In the genomic region with DNA sequence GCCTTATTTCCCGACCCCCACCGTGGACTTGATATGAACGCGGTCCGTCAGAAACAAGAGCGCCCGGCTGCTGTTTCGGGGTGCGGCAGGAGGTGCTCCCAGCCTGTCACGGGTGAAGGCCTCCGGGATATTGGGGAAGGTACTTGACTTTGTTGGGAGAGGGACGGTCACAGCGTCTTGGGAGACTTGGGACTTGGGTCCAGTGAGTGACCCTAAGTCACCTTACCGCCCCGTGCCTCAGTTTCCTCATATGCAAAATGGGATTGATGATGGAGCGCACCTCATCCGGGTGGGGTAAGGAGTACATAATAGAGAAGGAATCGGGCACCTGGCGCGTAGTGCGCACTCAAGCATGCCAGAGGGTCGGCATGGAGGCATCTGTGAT, we compare ENCODE assay signal across 9 mouse cellular contexts. TPM values are rescaled to one million over a fixed set of nuclear protein-coding genes. Genes with fewer than 3 reads are reported as not detected.
A peak's percentile ranks its signal among the peaks of the same experiment; 100 is the strongest.
DNase-seq lines count a peak whose midpoint lies in the region; ATAC-seq and TF ChIP-seq lines count a peak whose summit lies in the region.
"Had no signal": no experiment of that assay in that cellular context is flagged by ENCODE, and none has a peak within 500 bp of the region (broad histone marks: within the 10 kb centered on the region; RNA-seq: fewer than 3 reads in every experiment).

No protein-coding gene starts in this region.

- H3K27ac ChIP-seq in forebrain, postnatal 0 days (ENCODE audit: low read depth, low read length) = no peak overlapping the region
- H3K27ac ChIP-seq in liver, embryonic 13.5 days = no peak overlapping the region

- H3K4me2 ChIP-seq in forebrain, postnatal 0 days (ENCODE audit: low read depth) = peak overlapping the region; percentile 65
- H3K4me2 ChIP-seq in liver, embryonic 13.5 days = peak overlapping the region; percentile 38

- DNase-seq in heart, adult 11 months = peak; percentile 91
- no peak for DNase-seq in heart, postnatal 10 days
- DNase-seq in forebrain, postnatal 0 days = no peak
- DNase-seq in liver, embryonic 13.5 days = no peak
- DNase-seq in natural killer cell, adult 2 months (ENCODE audit: low spot score in 2 of 2) = no peak

- peak overlapping the region; percentile 22; the same call in 1 of the 2 replicates for H3K9ac ChIP-seq in forebrain, postnatal 0 days
- H3K9ac ChIP-seq in liver, embryonic 13.5 days = no peak overlapping the region

- no peak for ATAC-seq in forebrain, postnatal 0 days
- ATAC-seq in liver, embryonic 13.5 days (ENCODE audit: low read depth) = no peak
- ATAC-seq in monocyte, adult 5-6 weeks (replicated peaks; ENCODE audit: insufficient number of reproducible peaks, low FRiP score, low TSS enrichment, poor library complexity, severe bottlenecking) = no peak
- ATAC-seq in cerebellum, adult (ENCODE audit: insufficient number of reproducible peaks, low FRiP score, low TSS enrichment) = no peak

- intact Hi-C loops in heart, postnatal 10 days (cut with DNase I) = no loop called here

- H3K4me1 ChIP-seq in E14TG2a.4 (replicated peaks; ENCODE audit: low read depth, low read length) = peaks cover 62% of the 10 kb centered on the region
- H3K4me1 ChIP-seq in forebrain, postnatal 0 days (ENCODE audit: insufficient read depth) = peaks cover 16% of the 10 kb centered on the region
- H3K4me1 ChIP-seq in liver, embryonic 13.5 days (replicated peaks) = peaks cover 41% of the 10 kb centered on the region

- H3K27me3 ChIP-seq in E14TG2a.4 (ENCODE audit: insufficient read depth, low read length) = peaks cover 84% of the 10 kb centered on the region
- peaks cover 19% of the 10 kb centered on the region for H3K27me3 ChIP-seq in forebrain, postnatal 0 days (ENCODE audit: insufficient read depth, low read length)
- peaks cover 53% of the 10 kb centered on the region for H3K27me3 ChIP-seq in liver, embryonic 13.5 days

- WGBS in forebrain, postnatal 0 days = 3% methylated on average over 22 of the region's 22 CpGs
- 4% methylated on average over 22 of the region's 22 CpGs for WGBS in liver, embryonic 13.5 days (ENCODE audit: insufficient replicate concordance)

- TF ChIP-seq CTCF in E14TG2a.4 (conservative IDR thresholded peaks at IDR 0.05; ENCODE audit: low read length) = no peak
- no peak for TF ChIP-seq CTCF in forebrain, postnatal 0 days (IDR thresholded peaks at IDR 0.05; ENCODE audit: low read depth)

- no peaks in the 10 kb centered on the region for H3K9me3 ChIP-seq in E14TG2a.4 (ENCODE audit: low read length)
- no peaks in the 10 kb centered on the region for H3K9me3 ChIP-seq in forebrain, postnatal 0 days (ENCODE audit: low read length)
- no peaks in the 10 kb centered on the region for H3K9me3 ChIP-seq in liver, embryonic 13.5 days (replicated peaks)

- H3K4me3 ChIP-seq in E14TG2a.4 (replicated peaks; ENCODE audit: low read length) = peak overlapping the region; percentile 69
- peak overlapping the region; percentile 23; the same call in 1 of the 2 replicates for H3K4me3 ChIP-seq in forebrain, postnatal 0 days (ENCODE audit: low read depth, low read length)
- no peak overlapping the region; the same call in none of the 2 replicates for H3K4me3 ChIP-seq in liver, embryonic 13.5 days (replicated peaks)

- no peaks in the 10 kb centered on the region for H3K36me3 ChIP-seq in E14TG2a.4 (ENCODE audit: insufficient read depth, low read length)
- H3K36me3 ChIP-seq in forebrain, postnatal 0 days (ENCODE audit: insufficient read depth) = no peaks in the 10 kb centered on the region
- H3K36me3 ChIP-seq in liver, embryonic 13.5 days = no peaks in the 10 kb centered on the region

RNA-seq across cellular contexts. Expression of a gene that starts 1.0 kb away (rescaled TPM):
- total RNA-seq in heart, postnatal 10 days (2021) = 1 to 10 TPM; 1.3 to 1.6 TPM
- 74.3 and 92.0 TPM in 2 replicates for total RNA-seq in forebrain, postnatal 0 days (2014; rRNA removed)
- polyA plus RNA-seq in forebrain, postnatal 0 days (2015; fragmentation: Nextera tagmentation; extraction: Ambion mirVana) = 167 and 231 TPM in 2 replicates
- 0.17 and 0.47 TPM in 2 replicates for polyA plus RNA-seq in liver, embryonic 13.5 days (2015; fragmentation: Nextera tagmentation; extraction: Ambion mirVana)
- total RNA-seq in monocyte, adult 5-6 weeks (2017) = not detected in 3 replicates

RNA-seq across cellular contexts. Expression of a gene that starts 4.8 kb away (rescaled TPM):
- 100 to 1,000 TPM; 695 to 726 TPM for total RNA-seq in heart, postnatal 10 days (2021)
- 14.9 and 19.5 TPM in 2 replicates for total RNA-seq in forebrain, postnatal 0 days (2014; rRNA removed)
- 56.8 and 66.3 TPM in 2 replicates for polyA plus RNA-seq in forebrain, postnatal 0 days (2015; fragmentation: Nextera tagmentation; extraction: Ambion mirVana)
- polyA plus RNA-seq in liver, embryonic 13.5 days (2015; fragmentation: Nextera tagmentation; extraction: Ambion mirVana) = 41.1 and 44.2 TPM in 2 replicates
- not detected in 3 replicates for total RNA-seq in monocyte, adult 5-6 weeks (2017)

RNA-seq across cellular contexts. Expression of a gene that starts 6.9 kb away (rescaled TPM):
- 1 to 10 TPM; 3.0 to 4.3 TPM for total RNA-seq in heart, postnatal 10 days (2021)
- 1.1 and 1.6 TPM in 2 replicates for total RNA-seq in forebrain, postnatal 0 days (2014; rRNA removed)
- 0.68 and 0.98 TPM in 2 replicates for polyA plus RNA-seq in forebrain, postnatal 0 days (2015; fragmentation: Nextera tagmentation; extraction: Ambion mirVana)
- polyA plus RNA-seq in liver, embryonic 13.5 days (2015; fragmentation: Nextera tagmentation; extraction: Ambion mirVana) = 0.07 and 0.13 TPM in 2 replicates
- total RNA-seq in monocyte, adult 5-6 weeks (2017) = 0.21 to 0.49 TPM (median 0.38 TPM) in 3 replicates

RNA-seq across cellular contexts. Expression of a gene that starts 10.0 kb away (rescaled TPM):
- 10 to 100 TPM; 30.4 to 33.5 TPM for total RNA-seq in heart, postnatal 10 days (2021)
- 10.9 and 19.9 TPM in 2 replicates for total RNA-seq in forebrain, postnatal 0 days (2014; rRNA removed)
- polyA plus RNA-seq in forebrain, postnatal 0 days (2015; fragmentation: Nextera tagmentation; extraction: Ambion mirVana) = 25.1 and 30.4 TPM in 2 replicates
- 17.3 and 19.2 TPM in 2 replicates for polyA plus RNA-seq in liver, embryonic 13.5 days (2015; fragmentation: Nextera tagmentation; extraction: Ambion mirVana)
- 930 to 1,250 TPM (median 1,146 TPM) in 3 replicates for total RNA-seq in monocyte, adult 5-6 weeks (2017)

RNA-seq across cellular contexts. Expression of a gene that starts 24.3 kb away (rescaled TPM):
- total RNA-seq in heart, postnatal 10 days (2021) = 1 to 10 TPM; 2.8 to 5.1 TPM
- total RNA-seq in forebrain, postnatal 0 days (2014; rRNA removed) = not detected in 2 replicates
- not detected in 2 replicates for polyA plus RNA-seq in forebrain, postnatal 0 days (2015; fragmentation: Nextera tagmentation; extraction: Ambion mirVana)
- 0.52 and 1.1 TPM in 2 replicates for polyA plus RNA-seq in liver, embryonic 13.5 days (2015; fragmentation: Nextera tagmentation; extraction: Ambion mirVana)
- 0.29 TPM in 1 of 3 replicates, not detected in the others for total RNA-seq in monocyte, adult 5-6 weeks (2017)
- total RNA-seq: left cerebral cortex, postnatal 36 days had no signal

Comparison
In these comparisons a context has a peak if more than half of its experiments do, and no peak if none do; other contexts are left out.
1. RNA of a gene that starts 1.0 kb away (total RNA-seq): 74.3 to 92.0 TPM in forebrain, postnatal 0 days; 1.3 to 1.6 TPM in heart, postnatal 10 days and not detected in monocyte, adult 5-6 weeks; every median in the first group is over 10 times any median in the second.
2. RNA of a gene that starts 4.8 kb away (total RNA-seq): 695 to 726 TPM in heart, postnatal 10 days; 14.9 to 19.5 TPM in forebrain, postnatal 0 days and not detected in monocyte, adult 5-6 weeks; every median in the first group is over 10 times any median in the second.